Mouse (Mus musculus) C2C12 (cell line): ENCODE data around the gene Srgap2.

Source experiments
- CTCF ChIP-seq: IDR thresholded peaks from one replicate; pipeline ENCODE4 v1.5.1; 2011; ENCODE audit not compliant: control insufficient read depth, insufficient read depth, insufficient read length
- MYOD1 ChIP-seq: IDR thresholded peaks from one replicate; pipeline ENCODE4 v1.6.1; 2011; ENCODE audit warnings: low read depth; ENCODE audit not compliant: control insufficient read depth, insufficient read length
- USF1 ChIP-seq: IDR thresholded peaks from one replicate; pipeline ENCODE4 v1.6.1; 2011; ENCODE audit warnings: low read depth, mild to moderate bottlenecking, control low read depth, moderate library complexity

DNA sequence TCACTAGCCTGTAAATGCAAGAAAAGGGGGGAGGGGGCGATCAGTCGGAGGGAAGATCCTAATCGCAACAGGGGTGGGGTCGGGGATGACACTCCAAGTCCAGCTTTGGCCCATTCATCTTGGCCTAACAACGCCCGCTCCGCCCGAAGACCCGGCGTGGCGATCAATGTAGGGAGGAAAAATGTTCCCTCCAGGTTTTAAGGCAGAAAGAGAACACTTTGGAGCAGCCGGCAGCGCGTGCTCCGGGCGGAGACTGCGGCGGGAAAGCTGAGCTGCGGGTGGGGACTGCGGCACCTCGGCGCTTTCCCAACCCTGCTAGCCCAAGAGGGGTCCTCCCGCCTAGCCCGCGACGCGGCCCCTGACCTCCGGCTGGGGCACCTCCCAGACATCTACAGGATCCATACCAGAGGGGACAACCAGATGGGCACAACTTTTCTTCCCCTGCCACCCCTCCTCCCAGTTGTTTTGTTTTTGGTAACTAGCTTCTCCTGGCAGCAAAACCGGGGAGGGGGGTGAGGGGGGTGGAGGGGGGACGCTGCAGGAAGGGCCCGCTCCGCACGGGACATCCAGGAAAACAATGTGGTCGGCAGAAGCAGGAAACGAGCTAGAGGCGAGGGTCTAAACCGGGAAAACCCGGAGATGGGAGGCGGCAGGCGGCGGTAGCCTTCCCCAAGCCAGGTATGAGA is 1.4 kb downstream of the Srgap2 start:
- TF ChIP-seq CTCF (no peak), MYOD1 (no peak), USF1 (no peak)
